Mouse (Mus musculus) myocyte (in vitro differentiated cells): ENCODE measurements around the gene Tyrobp. TPM values are rescaled to one million over a fixed set of nuclear protein-coding genes. Genes with fewer than 3 reads are reported as not detected.

ENCODE experiments used
- H3K27me3 ChIP-seq: one replicate; pipeline ENCODE4 v1.6.1; 2011; ENCODE audit not compliant: control insufficient read depth, insufficient read depth, insufficient read length
- H3K36me3 ChIP-seq: one replicate; pipeline ENCODE4 v1.6.1; 2011; ENCODE audit not compliant: control insufficient read depth, insufficient read depth
- H3K4me2 ChIP-seq: one replicate; pipeline ENCODE4 v1.6.1; 2011; ENCODE audit warnings: low read depth, control low read depth
- H3K4me3 ChIP-seq: one replicate; pipeline ENCODE4 v1.5.1; 2011; ENCODE audit warnings: mild to moderate bottlenecking, control low read depth, moderate library complexity
- H3K79me2 ChIP-seq: one replicate; pipeline ENCODE4 v1.6.1; 2011; ENCODE audit not compliant: control insufficient read depth, insufficient read depth
- H3ac ChIP-seq: one replicate; pipeline ENCODE4 v1.6.1; 2011; ENCODE audit not compliant: control insufficient read depth, insufficient read length
- CEBPB ChIP-seq: IDR thresholded peaks from 2 replicates; pipeline ENCODE4 v1.6.1; 2011; ENCODE audit warnings: mild to moderate bottlenecking, moderate library complexity; ENCODE audit not compliant: poor library complexity, insufficient read depth, severe bottlenecking
- E2F4 ChIP-seq: IDR thresholded peaks from one replicate; pipeline ENCODE4 v1.6.1; 2011; ENCODE audit warnings: mild to moderate bottlenecking, control low read depth, moderate library complexity; ENCODE audit not compliant: insufficient read depth
- MAX ChIP-seq: IDR thresholded peaks from one replicate; pipeline ENCODE4 v1.6.1; 2011; ENCODE audit warnings: low read depth, mild to moderate bottlenecking, control low read depth
- MYOD1 ChIP-seq, 3 experiments: IDR thresholded peaks; one replicate each; pipeline ENCODE4 v1.6.1; 2011; ENCODE audit warnings: control low read depth in 2 of 3, low read depth in 2 of 3, mild to moderate bottlenecking in 2 of 3, moderate library complexity in 1 of 3; ENCODE audit not compliant: insufficient read length in 2 of 3, control insufficient read depth in 1 of 3
- MYOG ChIP-seq, 3 experiments: IDR thresholded peaks; one replicate each; pipeline ENCODE4 v1.6.1; 2011; ENCODE audit warnings: control low read depth in 2 of 3, low read depth in 2 of 3, mild to moderate bottlenecking in 2 of 3; ENCODE audit not compliant: insufficient read length in 2 of 3, control insufficient read depth in 1 of 3, insufficient read depth in 1 of 3
- POLR2A ChIP-seq: IDR thresholded peaks from one replicate; pipeline ENCODE4 v1.6.1; 2011; ENCODE audit warnings: low read depth, mild to moderate bottlenecking, control low read depth, moderate library complexity; ENCODE audit not compliant: insufficient read length
- POLR2AphosphoS2 ChIP-seq: IDR thresholded peaks from one replicate; pipeline ENCODE4 v1.6.1; 2011; ENCODE audit warnings: low read depth, control low read depth; ENCODE audit not compliant: insufficient read length
- REST ChIP-seq: IDR thresholded peaks from one replicate; pipeline ENCODE4 v1.6.1; 2011; ENCODE audit warnings: mild to moderate bottlenecking, control low read depth, moderate library complexity; ENCODE audit not compliant: insufficient read depth, insufficient read length
- SRF ChIP-seq: IDR thresholded peaks from one replicate; pipeline ENCODE4 v1.6.1; 2011; ENCODE audit warnings: low read depth; ENCODE audit not compliant: control insufficient read depth, insufficient read length
- TCF12 ChIP-seq: IDR thresholded peaks from one replicate; pipeline ENCODE4 v1.6.1; 2011; ENCODE audit warnings: mild to moderate bottlenecking, control low read depth; ENCODE audit not compliant: poor library complexity, insufficient read depth, severe bottlenecking
- TCF3 ChIP-seq: IDR thresholded peaks from one replicate; pipeline ENCODE4 v1.6.1; 2011; ENCODE audit warnings: low read depth, control low read depth; ENCODE audit not compliant: insufficient read length
- USF1 ChIP-seq: IDR thresholded peaks from one replicate; pipeline ENCODE4 v1.6.1; 2011; ENCODE audit warnings: low read depth, mild to moderate bottlenecking, control low read depth, moderate library complexity
- polyA plus RNA-seq: library from polyadenylated mRNA; unstranded; fragments of >200 nt; fragmentation: generic; extraction: Trizol; gene quantifications from one replicate; pipeline ENCODE4 v1.2.1, GENCODE M21; 2012; ENCODE audit warnings: missing spikeins

Tyrobp gene
- polyA plus RNA-seq, 1 experiment, result not detected

GRCm38 (mm10) chr7:30423071-30423641 is 9.6 kb downstream of the Tyrobp start:
- Histone ChIP-seq H3K79me2 (no peaks in the 10 kb centered on the region), H3K36me3 (no peaks in the 10 kb centered on the region), H3K27me3 (peaks cover 69% of the 10 kb centered on the region), H3K4me2 (no peak overlapping the region), H3K4me3 (no peak overlapping the region), H3ac (no peak overlapping the region)
- no peak for TF ChIP-seq MAX
- no peak for TF ChIP-seq SRF
- TF ChIP-seq POLR2AphosphoS2, result no peak
- TF ChIP-seq E2F4, result no peak
- no peak for TF ChIP-seq MYOD1 (IDR thresholded peaks at IDR 0.05; ENCODE audit: control insufficient read depth in 1 of 3, insufficient read length in 2 of 3, low read depth in 2 of 3)
- no peak for TF ChIP-seq POLR2A

- Histone ChIP-seq H3K4me2 (no peak overlapping the region), H3K79me2 (no peaks in the 10 kb centered on the region), H3K36me3 (no peaks in the 10 kb centered on the region), H3K27me3 (peaks cover 40% of the 10 kb centered on the region), H3K4me3 (no peak overlapping the region), H3ac (no peak overlapping the region)
- no peak for TF ChIP-seq MYOG (IDR thresholded peaks at IDR 0.05; ENCODE audit: control insufficient read depth in 1 of 3, insufficient read depth in 1 of 3, insufficient read length in 2 of 3, low read depth in 2 of 3)
- no peak for TF ChIP-seq POLR2A
These were observed 15.8 kb downstream of the Tyrobp start for GRCm38 (mm10) chr7:30429327-30429726.

GRCm38 (mm10) chr7:30430191-30430590 is 16.6 kb downstream of the Tyrobp start:
- H3K79me2 ChIP-seq, result no peaks in the 10 kb centered on the region
- H3ac ChIP-seq, result no peak overlapping the region
- H3K4me3 ChIP-seq, result no peak overlapping the region
- TF ChIP-seq MYOG (IDR thresholded peaks at IDR 0.05; ENCODE audit: control insufficient read depth in 1 of 3, insufficient read depth in 1 of 3, insufficient read length in 2 of 3, low read depth in 2 of 3) (no peak), CEBPB (no peak), MAX (no peak), POLR2AphosphoS2 (no peak), MYOD1 (IDR thresholded peaks at IDR 0.05; ENCODE audit: control insufficient read depth in 1 of 3, insufficient read length in 2 of 3, low read depth in 2 of 3) (no peak), SRF (no peak), E2F4 (no peak), POLR2A (no peak), USF1 (no peak), TCF3 (no peak), TCF12 (no peak), REST (no peak)
- H3K4me2 ChIP-seq, result no peak overlapping the region
- H3K27me3 ChIP-seq, result peaks cover 36% of the 10 kb centered on the region
- no peaks in the 10 kb centered on the region for H3K36me3 ChIP-seq

- Histone ChIP-seq H3K27me3 (peaks cover 38% of the 10 kb centered on the region), H3K4me2 (no peak overlapping the region)
- peak in 1 of 3 experiments; percentile 31 for TF ChIP-seq MYOD1 (IDR thresholded peaks at IDR 0.05; ENCODE audit: control insufficient read depth in 1 of 3, insufficient read length in 2 of 3, low read depth in 2 of 3)
- no peak for TF ChIP-seq TCF12
These were observed 18.2 kb downstream of the Tyrobp start for GRCm38 (mm10) chr7:30431793-30432192.

GRCm38 (mm10) chr7:30434238-30434637 is 20.7 kb downstream of the Tyrobp start:
- H3K36me3 ChIP-seq, result no peaks in the 10 kb centered on the region
- no peak overlapping the region for H3ac ChIP-seq
- no peak overlapping the region for H3K4me3 ChIP-seq
- peaks cover 25% of the 10 kb centered on the region for H3K27me3 ChIP-seq
- TF ChIP-seq REST (peak; percentile 60), SRF (no peak), USF1 (no peak)
- H3K79me2 ChIP-seq, result no peaks in the 10 kb centered on the region
- no peak overlapping the region for H3K4me2 ChIP-seq

More at GRCm38 (mm10) chr7:30431793-30432192, 18.2 kb downstream of the Tyrobp start:
- H3K4me3 ChIP-seq, result no peak overlapping the region
- no peak overlapping the region for H3ac ChIP-seq
- no peaks in the 10 kb centered on the region for H3K36me3 ChIP-seq
- no peaks in the 10 kb centered on the region for H3K79me2 ChIP-seq

GRCm38 (mm10) chr7:30434701-30435100 is 21.1 kb downstream of the Tyrobp start:
- TF ChIP-seq POLR2A (no peak), REST (no peak)
- H3K27me3 ChIP-seq, result peaks cover 26% of the 10 kb centered on the region
- H3K4me2 ChIP-seq, result no peak overlapping the region
- no peaks in the 10 kb centered on the region for H3K36me3 ChIP-seq
- no peak overlapping the region for H3K4me3 ChIP-seq
- H3ac ChIP-seq, result no peak overlapping the region
- no peaks in the 10 kb centered on the region for H3K79me2 ChIP-seq
